Mouse (Mus musculus) kidney, embryonic 16.5 days (tissue): ENCODE results near the gene Shkbp1. TPM values are rescaled to one million over a fixed set of nuclear protein-coding genes. Genes with fewer than 3 reads are reported as not detected.

Experiments
- ATAC-seq: fragments of 200-750 bp; cut with Nextera tagmentation; 2 replicates; pipeline ENCODE4 v1.8.0; 2017; ENCODE audit warnings: moderate TSS enrichment; ENCODE audit not compliant: low FRiP score, low TSS enrichment
- H3K27ac ChIP-seq: fragments of 300-500 bp; sonication (generic); 2 replicates; pipeline ENCODE4 v1.5.1; 2014; ENCODE audit warnings: low read length
- H3K27me3 ChIP-seq: fragments of 300-500 bp; sonication (generic); 2 replicates; pipeline ENCODE4 v1.6.1; 2014; ENCODE audit warnings: low read length, control low read depth, mixed read lengths; ENCODE audit not compliant: insufficient read depth
- H3K36me3 ChIP-seq: fragments of 300-500 bp; sonication (generic); 2 replicates; pipeline ENCODE4 v1.6.1; 2014; ENCODE audit warnings: low read length, control low read depth, mixed read lengths; ENCODE audit not compliant: insufficient read depth
- H3K4me1 ChIP-seq: fragments of 300-500 bp; sonication (generic); 2 replicates; pipeline ENCODE4 v1.6.1; 2014; ENCODE audit warnings: low read length, control low read depth, mixed read lengths; ENCODE audit not compliant: insufficient read depth
- H3K4me2 ChIP-seq: fragments of 300-500 bp; sonication (generic); replicated peaks from 2 replicates; pipeline ENCODE4 v1.6.1; 2014; ENCODE audit warnings: low read depth, low read length
- H3K4me3 ChIP-seq: fragments of 300-500 bp; sonication (generic); 2 replicates; pipeline ENCODE4 v1.5.1; 2014; ENCODE audit warnings: mild to moderate bottlenecking, low read length
- H3K9ac ChIP-seq: fragments of 300-500 bp; sonication (generic); replicated peaks from 2 replicates; pipeline ENCODE4 v1.6.1; 2014; ENCODE audit warnings: low read length
- H3K9me3 ChIP-seq: fragments of 300-500 bp; sonication (generic); 2 replicates; pipeline ENCODE4 v1.6.1; 2016; ENCODE audit warnings: low read length, control low read depth
- WGBS: fragments of 180-500 bp; shearing (Covaris S2); extraction: QIAGEN DNeasy Blood & Tissue Kit; methylation state at CpG from one replicate; pipeline ENCODE4 v1.1.7; 2014; 5-methylcytosine and 5-hydroxymethylcytosine counted together
- polyA plus RNA-seq: library from polyadenylated mRNA; unstranded; fragments of >200 nt; fragmentation: Nextera tagmentation; extraction: Ambion mirVana; gene quantifications from 2 replicates; pipeline ENCODE4 v1.2.1, GENCODE M21; 2015

Shkbp1 gene
- polyA plus RNA-seq, 1 experiment from 2014 or later, result 51.4 TPM

- Histone ChIP-seq H3K27ac (no peak overlapping the region), H3K9ac (no peak overlapping the region), H3K27me3 (no peaks in the 10 kb centered on the region), H3K4me2 (no peak overlapping the region), H3K4me1 (no peaks in the 10 kb centered on the region), H3K4me3 (no peak overlapping the region), H3K9me3 (0 out of 2 replicates have a peak, but pooled peaks cover 4% of the 10 kb centered on the region), H3K36me3 (no peaks in the 10 kb centered on the region)
- WGBS, result 94% methylated on average over 4 of the region's 4 CpGs
- no peak for ATAC-seq
These were observed 59.3 kb downstream of the Shkbp1 start for GRCm38 (mm10) chr7:27296518-27296917.

DNA sequence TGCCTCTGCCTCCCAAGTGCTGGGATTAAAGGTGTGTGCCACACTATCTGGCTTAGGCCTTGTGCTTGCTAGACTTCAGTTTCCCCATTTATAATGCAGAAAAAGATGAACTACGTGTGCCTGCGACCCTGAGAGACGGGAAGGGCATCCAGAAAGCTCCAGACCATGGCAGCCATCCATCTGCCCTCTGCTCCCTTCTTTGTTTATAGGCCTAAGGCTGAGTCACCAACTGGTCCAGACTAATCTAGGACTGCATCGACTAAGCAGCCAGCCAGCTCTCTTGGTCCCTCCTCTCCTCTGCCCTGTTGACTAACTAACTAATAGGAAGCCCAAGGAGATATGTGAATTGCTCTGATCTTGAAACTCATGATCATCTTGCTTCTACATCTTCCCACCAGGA lies 59.9 kb downstream of the Shkbp1 start:
- H3K27ac ChIP-seq, result no peak overlapping the region
- H3K4me3 ChIP-seq, result no peak overlapping the region
- H3K9me3 ChIP-seq, result 0 out of 2 replicates have a peak, but pooled peaks cover 4% of the 10 kb centered on the region
- WGBS, result 77% methylated on average over 4 of the region's 4 CpGs
- no peak for ATAC-seq
- no peaks in the 10 kb centered on the region for H3K36me3 ChIP-seq
- no peak overlapping the region for H3K9ac ChIP-seq
- no peaks in the 10 kb centered on the region for H3K4me1 ChIP-seq
- H3K27me3 ChIP-seq, result no peaks in the 10 kb centered on the region
- no peak overlapping the region for H3K4me2 ChIP-seq

Other genes with a start within 250 kb of the Shkbp1 start
- gene Cyp2f2, start 236.1 kb downstream of the Shkbp1 start, polyA plus RNA-seq, result 0.30 and 0.49 TPM in 2 replicates
- gene Cyp2t4, start 202.3 kb downstream of the Shkbp1 start, polyA plus RNA-seq, result 0.10 and 0.24 TPM in 2 replicates
- 75.4 and 76.9 TPM in 2 replicates for gene Egln2, start 189.2 kb downstream of the Shkbp1 start, polyA plus RNA-seq
- gene Rab4b, start 177.1 kb downstream of the Shkbp1 start, polyA plus RNA-seq, result 65.7 and 67.9 TPM in 2 replicates
- not detected in 2 replicates for gene Gm21983, start 174.9 kb downstream of the Shkbp1 start, polyA plus RNA-seq
- 18.5 and 22.3 TPM in 2 replicates for gene Mia, start 174.9 kb downstream of the Shkbp1 start, polyA plus RNA-seq
- gene BC024978, start 160.2 kb downstream of the Shkbp1 start, polyA plus RNA-seq, result 4.1 TPM in 2 replicates
- gene Snrpa, start 159.7 kb downstream of the Shkbp1 start, polyA plus RNA-seq, result 305 and 323 TPM in 2 replicates
- gene Itpkc, start 127.4 kb downstream of the Shkbp1 start, polyA plus RNA-seq, result 5.5 and 6.4 TPM in 2 replicates
- 26.4 and 28.6 TPM in 2 replicates for gene Coq8b, start 123.0 kb downstream of the Shkbp1 start, polyA plus RNA-seq
- gene Numbl, start 97.6 kb downstream of the Shkbp1 start, polyA plus RNA-seq, result 13.5 and 16.4 TPM in 2 replicates
- 45.9 and 55.8 TPM in 2 replicates for gene Ltbp4, start 18.3 kb downstream of the Shkbp1 start, polyA plus RNA-seq
- gene Gm20479, start 1.4 kb upstream of the Shkbp1 start, polyA plus RNA-seq, result 0.64 and 0.80 TPM in 2 replicates
- gene Sptbn4, start 91.7 kb upstream of the Shkbp1 start, polyA plus RNA-seq, result 0.31 and 0.40 TPM in 2 replicates
- 50.8 and 54.6 TPM in 2 replicates for gene Blvrb, start 92.0 kb upstream of the Shkbp1 start, polyA plus RNA-seq
- gene Sertad3, start 117.7 kb upstream of the Shkbp1 start, polyA plus RNA-seq, result 27.5 and 32.5 TPM in 2 replicates
- 42.3 and 45.8 TPM in 2 replicates for gene Sertad1, start 130.9 kb upstream of the Shkbp1 start, polyA plus RNA-seq
- 4.9 and 5.1 TPM in 2 replicates for gene Prx, start 143.3 kb upstream of the Shkbp1 start, polyA plus RNA-seq
- gene Hipk4, start 167.2 kb upstream of the Shkbp1 start, polyA plus RNA-seq, result 0.70 and 0.73 TPM in 2 replicates
- gene Pld3, start 197.2 kb upstream of the Shkbp1 start, polyA plus RNA-seq, result 121 and 122 TPM in 2 replicates
- gene 2310022A10Rik, start 197.2 kb upstream of the Shkbp1 start, polyA plus RNA-seq, result 25.1 and 30.4 TPM in 2 replicates
- 110 and 112 TPM in 2 replicates for gene Akt2, start 235.5 kb upstream of the Shkbp1 start, polyA plus RNA-seq